Mouse (Mus musculus) intestine, embryonic 14.5 days (tissue): ENCODE results near the gene Sipa1l3. TPM values are rescaled to one million over a fixed set of nuclear protein-coding genes. Genes with fewer than 3 reads are reported as not detected.
A peak's percentile ranks its signal among the peaks of the same experiment; 100 is the strongest.

Experiments used
- ATAC-seq: fragments of 200-750 bp; cut with Nextera tagmentation; replicated peaks from 2 replicates; pipeline ENCODE4 v1.8.0; 2017; ENCODE audit warnings: low read depth, moderate number of reproducible peaks, moderate TSS enrichment, moderate library complexity; ENCODE audit not compliant: low FRiP score, low TSS enrichment
- DNase-seq: peaks from one replicate; pipeline ENCODE4 v3.0.0-alpha.2; 2018; ENCODE audit warnings: low spot score
- H3K27ac ChIP-seq: fragments of 300-500 bp; sonication (generic); 2 replicates; pipeline ENCODE4 v1.5.1; 2014; ENCODE audit warnings: low read depth, mild to moderate bottlenecking, control low read depth
- H3K27me3 ChIP-seq: fragments of 300-500 bp; sonication (generic); replicated peaks from 2 replicates; pipeline ENCODE4 v1.6.1; 2014; ENCODE audit warnings: low read length, control low read depth; ENCODE audit not compliant: control insufficient read depth, insufficient read depth
- H3K36me3 ChIP-seq: fragments of 300-500 bp; sonication (generic); 2 replicates; pipeline ENCODE4 v1.6.1; 2014; ENCODE audit warnings: low read length, control low read depth; ENCODE audit not compliant: control insufficient read depth, insufficient read depth
- H3K4me1 ChIP-seq: fragments of 300-500 bp; sonication (generic); replicated peaks from 2 replicates; pipeline ENCODE4 v1.6.1; 2014; ENCODE audit warnings: low read length, control low read depth, mixed read lengths; ENCODE audit not compliant: control insufficient read depth, insufficient read depth
- H3K4me2 ChIP-seq: fragments of 300-500 bp; sonication (generic); 2 replicates; pipeline ENCODE4 v1.6.1; 2014; ENCODE audit warnings: low read length
- H3K4me3 ChIP-seq: fragments of 300-500 bp; sonication (generic); 2 replicates; pipeline ENCODE4 v1.5.1; 2014; ENCODE audit warnings: low read depth, low read length, control low read depth, mixed read lengths
- H3K9ac ChIP-seq: fragments of 300-500 bp; sonication (generic); 2 replicates; pipeline ENCODE4 v1.6.1; 2014; ENCODE audit warnings: mild to moderate bottlenecking, low read length
- H3K9me3 ChIP-seq: fragments of 300-500 bp; sonication (generic); 2 replicates; pipeline ENCODE4 v1.6.1; 2016; ENCODE audit warnings: low read length, control low read depth; ENCODE audit not compliant: control insufficient read depth
- WGBS: fragments of 180-500 bp; shearing (Covaris S2); extraction: QIAGEN DNeasy Blood & Tissue Kit; methylation state at CpG from one replicate; pipeline ENCODE4 v1.1.7; 2014; 5-methylcytosine and 5-hydroxymethylcytosine counted together
- polyA plus RNA-seq: library from polyadenylated mRNA; unstranded; fragments of >200 nt; fragmentation: Nextera tagmentation; extraction: Ambion mirVana; gene quantifications from 2 replicates; pipeline ENCODE4 v1.2.1, GENCODE M21; 2014

Sipa1l3 gene
- polyA plus RNA-seq, 1 experiment from 2014 or later: 22.5 TPM

- H3K9ac ChIP-seq: no peak overlapping the region
- H3K36me3 ChIP-seq: no peaks in the 10 kb centered on the region
- H3K27ac ChIP-seq: no peak overlapping the region
- no peak overlapping the region for H3K4me2 ChIP-seq
- ATAC-seq (no peak), DNase-seq (no peak)
- H3K4me3 ChIP-seq: no peak overlapping the region
- H3K27me3 ChIP-seq: no peaks in the 10 kb centered on the region
- WGBS: 54% methylated on average over 15 of the region's 15 CpGs
- H3K4me1 ChIP-seq: peaks cover 21% of the 10 kb centered on the region; the same call in 1 of the 2 replicates
- H3K9me3 ChIP-seq: peaks cover 3% of the 10 kb centered on the region; the same call in 1 of the 2 replicates
Observed at GRCm38 (mm10) chr7:29432180-29432946, 86.1 kb downstream of the Sipa1l3 start.

- Histone ChIP-seq H3K4me2 (no peak overlapping the region), H3K27me3 (no peaks in the 10 kb centered on the region), H3K27ac (no peak overlapping the region), H3K9me3 (peaks cover 3% of the 10 kb centered on the region; the same call in 1 of the 2 replicates), H3K4me3 (no peak overlapping the region), H3K9ac (no peak overlapping the region), H3K36me3 (no peaks in the 10 kb centered on the region), H3K4me1 (peaks cover 22% of the 10 kb centered on the region)
- WGBS: 26% methylated on average over 6 of the region's 6 CpGs
- DNase-seq: no peak
- no peak for ATAC-seq
Observed at GRCm38 (mm10) chr7:29430739-29431211, 87.7 kb downstream of the Sipa1l3 start.

GRCm38 (mm10) chr7:29426056-29426455, 92.4 kb downstream of the Sipa1l3 start:
- no peaks in the 10 kb centered on the region for H3K36me3 ChIP-seq
- no peak for ATAC-seq
- no peak overlapping the region for H3K4me3 ChIP-seq
- H3K4me1 ChIP-seq: peaks cover 31% of the 10 kb centered on the region
- H3K4me2 ChIP-seq: no peak overlapping the region
- no peak for DNase-seq
- no peak overlapping the region for H3K9ac ChIP-seq
- 83% methylated on average over 8 of the region's 8 CpGs for WGBS
- no peaks in the 10 kb centered on the region for H3K27me3 ChIP-seq
- peaks cover 3% of the 10 kb centered on the region; the same call in 1 of the 2 replicates for H3K9me3 ChIP-seq
- H3K27ac ChIP-seq: no peak overlapping the region

GRCm38 (mm10) chr7:29425413-29425827, 93.0 kb downstream of the Sipa1l3 start:
- DNase-seq (no peak), ATAC-seq (peak; percentile 41; the same call in 1 of the 2 replicates)
- Histone ChIP-seq H3K9ac (no peak overlapping the region), H3K4me1 (peaks cover 25% of the 10 kb centered on the region), H3K9me3 (peaks cover 3% of the 10 kb centered on the region; the same call in 1 of the 2 replicates), H3K27ac (peak overlapping the region; percentile 59), H3K4me2 (0 out of 2 replicates have a peak overlapping the region, but pooled peaks have one; percentile 18), H3K36me3 (no peaks in the 10 kb centered on the region), H3K4me3 (no peak overlapping the region), H3K27me3 (no peaks in the 10 kb centered on the region)
- 27% methylated on average over 7 of the region's 7 CpGs for WGBS

GRCm38 (mm10) chr7:29424690-29425089, 93.8 kb downstream of the Sipa1l3 start:
- Histone ChIP-seq H3K27ac (peak overlapping the region; percentile 59), H3K4me3 (no peak overlapping the region), H3K4me2 (0 out of 2 replicates have a peak overlapping the region, but pooled peaks have one; percentile 18), H3K4me1 (peaks cover 25% of the 10 kb centered on the region), H3K27me3 (no peaks in the 10 kb centered on the region), H3K36me3 (no peaks in the 10 kb centered on the region), H3K9me3 (peaks cover 3% of the 10 kb centered on the region; the same call in 1 of the 2 replicates), H3K9ac (no peak overlapping the region)
- DNase-seq (no peak), ATAC-seq (no peak; the same call in 1 of the 2 replicates)
- 19% methylated on average over 5 of the region's 5 CpGs for WGBS

- ATAC-seq (no peak), DNase-seq (no peak)
- Histone ChIP-seq H3K27me3 (no peaks in the 10 kb centered on the region), H3K27ac (peak overlapping the region; percentile 33; the same call in 1 of the 2 replicates), H3K36me3 (no peaks in the 10 kb centered on the region), H3K4me1 (peaks cover 40% of the 10 kb centered on the region), H3K9ac (no peak overlapping the region), H3K4me2 (no peak overlapping the region), H3K9me3 (no peaks in the 10 kb centered on the region), H3K4me3 (no peak overlapping the region)
- 71% methylated on average over 3 of the region's 3 CpGs for WGBS
Observed at GRCm38 (mm10) chr7:29421909-29422244, 96.6 kb downstream of the Sipa1l3 start.

GRCm38 (mm10) chr7:29421240-29421908, 97.1 kb downstream of the Sipa1l3 start:
- no peak overlapping the region for H3K4me3 ChIP-seq
- H3K9ac ChIP-seq: no peak overlapping the region
- H3K4me1 ChIP-seq: peaks cover 40% of the 10 kb centered on the region
- H3K27me3 ChIP-seq: no peaks in the 10 kb centered on the region
- H3K27ac ChIP-seq: peak overlapping the region; percentile 33; the same call in 1 of the 2 replicates
- no peak for DNase-seq
- ATAC-seq: no peak
- H3K4me2 ChIP-seq: no peak overlapping the region
- no peaks in the 10 kb centered on the region for H3K36me3 ChIP-seq
- 51% methylated on average over 12 of the region's 12 CpGs for WGBS
- no peaks in the 10 kb centered on the region for H3K9me3 ChIP-seq

- 44% methylated on average over 4 of the region's 4 CpGs for WGBS
- no peaks in the 10 kb centered on the region for H3K9me3 ChIP-seq
- no peak overlapping the region for H3K27ac ChIP-seq
- DNase-seq (no peak), ATAC-seq (no peak)
- no peak overlapping the region for H3K9ac ChIP-seq
- no peak overlapping the region for H3K4me2 ChIP-seq
- no peak overlapping the region for H3K4me3 ChIP-seq
- H3K4me1 ChIP-seq: peaks cover 30% of the 10 kb centered on the region
- no peaks in the 10 kb centered on the region for H3K36me3 ChIP-seq
- H3K27me3 ChIP-seq: no peaks in the 10 kb centered on the region
Observed at GRCm38 (mm10) chr7:29419836-29420235, 98.6 kb downstream of the Sipa1l3 start.
